ENCODE assay signal across 13 mouse cellular contexts in genomic region chr3:132137802-132138378, GRCm38 (mm10). TPM values are rescaled to one million over a fixed set of nuclear protein-coding genes. Genes with fewer than 3 reads are reported as not detected.
DNase-seq lines count a peak whose midpoint lies in the region; ATAC-seq and TF ChIP-seq lines count a peak whose summit lies in the region.
"Had no signal": no experiment of that assay in that cellular context is flagged by ENCODE, and none has a peak within 500 bp of the region (broad histone marks: within the 10 kb centered on the region; RNA-seq: fewer than 3 reads in every experiment).

No protein-coding gene starts in this region.

- H3K9ac ChIP-seq in hindbrain, postnatal 0 days (replicated peaks; ENCODE audit: low read length) = no peak overlapping the region
- no peak overlapping the region for H3K9ac ChIP-seq in midbrain, postnatal 0 days (replicated peaks; ENCODE audit: low read length, poor library complexity, severe bottlenecking)
- no peak overlapping the region for H3K9ac ChIP-seq in midbrain, embryonic 11.5 days (ENCODE audit: low read length)
- H3K9ac ChIP-seq: embryonic facial prominence, embryonic 15.5 days; liver, embryonic 13.5 days had no signal

- 63% methylated on average over 11 of the region's 11 CpGs for WGBS in hindbrain, postnatal 0 days
- WGBS in hindbrain, embryonic 10.5 days = 87% methylated on average over 11 of the region's 11 CpGs
- 64% methylated on average over 11 of the region's 11 CpGs for WGBS in midbrain, postnatal 0 days
- 85% methylated on average over 11 of the region's 11 CpGs for WGBS in midbrain, embryonic 11.5 days

- no peak for ATAC-seq in hindbrain, postnatal 0 days
- no peak for ATAC-seq in midbrain, postnatal 0 days (ENCODE audit: low FRiP score)
- ATAC-seq in midbrain, embryonic 11.5 days (ENCODE audit: low FRiP score) = no peak
- ATAC-seq: activated CD4-positive, CD25-positive, alpha-beta regulatory T cell, adult 4 months had no signal

- no peak overlapping the region for H3K4me3 ChIP-seq in hindbrain, postnatal 0 days (ENCODE audit: low read length)
- H3K4me3 ChIP-seq in hindbrain, embryonic 10.5 days = no peak overlapping the region
- H3K4me3 ChIP-seq in midbrain, postnatal 0 days (ENCODE audit: low read depth, low read length) = no peak overlapping the region
- H3K4me3 ChIP-seq in midbrain, embryonic 11.5 days (ENCODE audit: low read depth, low read length) = no peak overlapping the region
- H3K4me3 ChIP-seq: embryonic facial prominence, embryonic 15.5 days; heart, embryonic 10.5 days; liver, embryonic 13.5 days had no signal

- no peaks in the 10 kb centered on the region for H3K4me1 ChIP-seq in hindbrain, postnatal 0 days (ENCODE audit: insufficient read depth, low read length)
- no peaks in the 10 kb centered on the region for H3K4me1 ChIP-seq in hindbrain, embryonic 10.5 days (replicated peaks)
- no peaks in the 10 kb centered on the region for H3K4me1 ChIP-seq in midbrain, postnatal 0 days (ENCODE audit: insufficient read depth, low read length)
- no peaks in the 10 kb centered on the region for H3K4me1 ChIP-seq in midbrain, embryonic 11.5 days (ENCODE audit: control insufficient read depth, insufficient read depth, low read length)
- H3K4me1 ChIP-seq: embryonic facial prominence, embryonic 15.5 days; heart, embryonic 10.5 days; liver, embryonic 13.5 days had no signal

- TF ChIP-seq CTCF in hindbrain, postnatal 0 days (IDR thresholded peaks at IDR 0.05; ENCODE audit: low read depth) = no peak
- no peak for TF ChIP-seq CTCF in midbrain, postnatal 0 days (IDR thresholded peaks at IDR 0.05)

- H3K9me3 ChIP-seq in hindbrain, postnatal 0 days (ENCODE audit: low read length) = no peaks in the 10 kb centered on the region
- H3K9me3 ChIP-seq in hindbrain, embryonic 10.5 days = no peaks in the 10 kb centered on the region
- H3K9me3 ChIP-seq in midbrain, postnatal 0 days (ENCODE audit: low read length) = no peaks in the 10 kb centered on the region
- H3K9me3 ChIP-seq in midbrain, embryonic 11.5 days (ENCODE audit: control insufficient read depth, low read length) = no peaks in the 10 kb centered on the region
- H3K9me3 ChIP-seq: embryonic facial prominence, embryonic 15.5 days; heart, embryonic 10.5 days; liver, embryonic 13.5 days had no signal

- no peak overlapping the region for H3K27ac ChIP-seq in hindbrain, postnatal 0 days
- no peak overlapping the region for H3K27ac ChIP-seq in hindbrain, embryonic 10.5 days
- H3K27ac ChIP-seq in midbrain, postnatal 0 days (ENCODE audit: low read depth, low read length) = no peak overlapping the region
- no peak overlapping the region for H3K27ac ChIP-seq in midbrain, embryonic 11.5 days (ENCODE audit: low read depth, low read length)
- H3K27ac ChIP-seq: embryonic facial prominence, embryonic 15.5 days; heart, embryonic 10.5 days; liver, embryonic 13.5 days had no signal

- no peaks in the 10 kb centered on the region for H3K27me3 ChIP-seq in hindbrain, postnatal 0 days (ENCODE audit: insufficient read depth, low read length)
- H3K27me3 ChIP-seq in hindbrain, embryonic 10.5 days (ENCODE audit: insufficient read depth, poor library complexity, severe bottlenecking) = no peaks in the 10 kb centered on the region
- H3K27me3 ChIP-seq in midbrain, postnatal 0 days (ENCODE audit: insufficient read depth, low read length) = no peaks in the 10 kb centered on the region
- H3K27me3 ChIP-seq in midbrain, embryonic 11.5 days (ENCODE audit: control insufficient read depth, insufficient read depth, low read length) = no peaks in the 10 kb centered on the region
- H3K27me3 ChIP-seq: embryonic facial prominence, embryonic 15.5 days; liver, embryonic 13.5 days had no signal

- H3K4me2 ChIP-seq in hindbrain, postnatal 0 days (ENCODE audit: low read depth, low read length) = no peak overlapping the region
- H3K4me2 ChIP-seq in midbrain, postnatal 0 days (ENCODE audit: low read depth, low read length, poor library complexity, severe bottlenecking) = no peak overlapping the region
- H3K4me2 ChIP-seq in midbrain, embryonic 11.5 days = no peak overlapping the region
- H3K4me2 ChIP-seq: embryonic facial prominence, embryonic 15.5 days; liver, embryonic 13.5 days had no signal

- DNase-seq in hindbrain, postnatal 0 days (ENCODE audit: low spot score) = peak; percentile 23
- DNase-seq in hindbrain, embryonic 10.5 days (ENCODE audit: low spot score) = no peak
- DNase-seq in midbrain, postnatal 0 days (ENCODE audit: low spot score) = peak; percentile 17
- DNase-seq in midbrain, embryonic 11.5 days (ENCODE audit: low spot score, missing footprints) = no peak
- DNase-seq in layer of hippocampus, postnatal 14 days (ENCODE audit: low spot score in 2 of 2) = peak; percentile 6 to 28
- peak; percentile 2 to 3 for DNase-seq in right cerebral cortex, postnatal 36 days (ENCODE audit: low spot score in 2 of 2)
- DNase-seq in gastrocnemius, postnatal 25 days = no peak
- DNase-seq: liver, embryonic 13.5 days; lung, postnatal 14 days had no signal

- H3K36me3 ChIP-seq in hindbrain, postnatal 0 days (ENCODE audit: insufficient read depth, low read length) = no peaks in the 10 kb centered on the region
- H3K36me3 ChIP-seq in hindbrain, embryonic 10.5 days = no peaks in the 10 kb centered on the region
- no peaks in the 10 kb centered on the region for H3K36me3 ChIP-seq in midbrain, postnatal 0 days (ENCODE audit: insufficient read depth, low read length)
- no peaks in the 10 kb centered on the region for H3K36me3 ChIP-seq in midbrain, embryonic 11.5 days (ENCODE audit: control insufficient read depth, insufficient read depth, low read length)
- H3K36me3 ChIP-seq: embryonic facial prominence, embryonic 15.5 days; heart, embryonic 10.5 days; liver, embryonic 13.5 days had no signal

RNA-seq across cellular contexts. Expression of gene Dkk2, which starts 52.8 kb away (rescaled TPM):
- 1.0 and 1.7 TPM in 2 replicates for total RNA-seq in hindbrain, postnatal 0 days (2014; rRNA removed)
- polyA plus RNA-seq in hindbrain, postnatal 0 days (2015; fragmentation: Nextera tagmentation; extraction: Ambion mirVana) = 1.2 TPM in 2 replicates
- polyA plus RNA-seq in hindbrain, embryonic 10.5 days (2016; fragmentation: Nextera tagmentation; extraction: Ambion mirVana) = 6.8 and 9.8 TPM in 2 replicates
- 1.2 and 1.3 TPM in 2 replicates for total RNA-seq in midbrain, postnatal 0 days (2014; rRNA removed)
- 1.3 and 1.5 TPM in 2 replicates for polyA plus RNA-seq in midbrain, postnatal 0 days (2015; fragmentation: Nextera tagmentation; extraction: Ambion mirVana)
- polyA plus RNA-seq in midbrain, embryonic 11.5 days (2014; fragmentation: Nextera tagmentation; extraction: Ambion mirVana) = 19.6 and 23.7 TPM in 2 replicates
- total RNA-seq in layer of hippocampus, postnatal 14 days (2021) = under 1 TPM; 0.43 to 0.51 TPM
- total RNA-seq in gastrocnemius, postnatal 25 days (2021) = 1 to 10 TPM; 2.0 to 4.9 TPM
- total RNA-seq: common myeloid progenitor, adult 5-6 weeks had no signal
- polyA plus RNA-seq: activated CD4-positive, CD25-positive, alpha-beta regulatory T cell, adult 4 months had no signal

Comparison
In these comparisons a context has a peak if more than half of its experiments do, and no peak if none do; other contexts are left out.
1. DNase-seq: peak in hindbrain, postnatal 0 days (single experiment), midbrain, postnatal 0 days (single experiment), layer of hippocampus, postnatal 14 days (2 of 2) and right cerebral cortex, postnatal 36 days (2 of 2); none in hindbrain, embryonic 10.5 days (single experiment), midbrain, embryonic 11.5 days (single experiment) and gastrocnemius, postnatal 25 days (single experiment).